Mouse (Mus musculus) limb, embryonic 12.5 days (tissue): ENCODE data around the gene Tubg1. TPM values are rescaled to one million over a fixed set of nuclear protein-coding genes. Genes with fewer than 3 reads are reported as not detected.
"Not testable (repeated sequence)": the region's sequence is repeated elsewhere in the genome, so short reads cannot be mapped to it uniquely, and the experiment has no call there.

Experiments used
- ATAC-seq: fragments of 200-750 bp; cut with Nextera tagmentation; 2 replicates; pipeline ENCODE4 v1.8.0; 2017; ENCODE audit warnings: low read depth, moderate TSS enrichment; ENCODE audit not compliant: insufficient number of reproducible peaks, insufficient read depth, low FRiP score, low TSS enrichment
- H3K27ac ChIP-seq: fragments of 300-500 bp; sonication (generic); 2 replicates; pipeline ENCODE4 v1.5.1; 2016; ENCODE audit warnings: mild to moderate bottlenecking, moderate library complexity
- H3K27me3 ChIP-seq: fragments of 300-500 bp; sonication (generic); 2 replicates; pipeline ENCODE4 v1.6.1; 2016; ENCODE audit warnings: mild to moderate bottlenecking, moderate library complexity
- H3K36me3 ChIP-seq: fragments of 300-500 bp; sonication (generic); 2 replicates; pipeline ENCODE4 v1.6.1; 2016; ENCODE audit warnings: mild to moderate bottlenecking, moderate library complexity
- H3K4me1 ChIP-seq: fragments of 300-500 bp; sonication (generic); replicated peaks from 2 replicates; pipeline ENCODE4 v1.6.1; 2016
- H3K4me2 ChIP-seq: fragments of 300-500 bp; sonication (generic); 2 replicates; pipeline ENCODE4 v1.6.1; 2016; ENCODE audit warnings: mild to moderate bottlenecking, moderate library complexity
- H3K4me3 ChIP-seq: fragments of 300-500 bp; sonication (generic); replicated peaks from 2 replicates; pipeline ENCODE4 v1.5.1; 2016; ENCODE audit warnings: mild to moderate bottlenecking
- H3K9ac ChIP-seq: fragments of 300-500 bp; sonication (generic); replicated peaks from 2 replicates; pipeline ENCODE4 v1.6.1; 2016; ENCODE audit warnings: mild to moderate bottlenecking, moderate library complexity
- H3K9me3 ChIP-seq: fragments of 300-500 bp; sonication (generic); 2 replicates; pipeline ENCODE4 v1.6.1; 2016; ENCODE audit warnings: mild to moderate bottlenecking, moderate library complexity
- WGBS: fragments of 180-500 bp; shearing (Covaris S2); methylation state at CpG from one replicate; pipeline ENCODE4 v1.1.7; 2016; 5-methylcytosine and 5-hydroxymethylcytosine counted together
- polyA plus RNA-seq: library from polyadenylated mRNA; unstranded; fragments of >200 nt; fragmentation: Nextera tagmentation; extraction: Ambion mirVana; gene quantifications from 2 replicates; pipeline ENCODE4 v1.2.1, GENCODE M21; 2016

Tubg1 gene
- polyA plus RNA-seq, 1 experiment from 2014 or later: 90.7 TPM

- no peak overlapping the region for H3K4me3 ChIP-seq
- H3K4me1 ChIP-seq: no peaks in the 10 kb centered on the region
- H3K27ac ChIP-seq: 0 out of 2 replicates have a peak overlapping the region, but pooled peaks have one; percentile 37
- no peak for ATAC-seq
- H3K9ac ChIP-seq: no peak overlapping the region
- no peaks in the 10 kb centered on the region for H3K27me3 ChIP-seq
- H3K36me3 ChIP-seq: peaks cover 76% of the 10 kb centered on the region
- H3K9me3 ChIP-seq: no peaks in the 10 kb centered on the region
- H3K4me2 ChIP-seq: no peak overlapping the region
- 89% methylated on average over 5 of the region's 5 CpGs for WGBS
These were observed 16.7 kb upstream of the Tubg1 start for GRCm38 (mm10) chr11:101103011-101103410.

- Histone ChIP-seq H3K27ac (no peak overlapping the region), H3K9ac (no peak overlapping the region), H3K4me1 (no peaks in the 10 kb centered on the region; the same call in 1 of the 2 replicates), H3K27me3 (no peaks in the 10 kb centered on the region), H3K4me2 (no peak overlapping the region), H3K9me3 (no peaks in the 10 kb centered on the region), H3K36me3 (peaks cover 26% of the 10 kb centered on the region), H3K4me3 (no peak overlapping the region)
- WGBS: 86% methylated on average over 4 of the region's 4 CpGs
- ATAC-seq: no peak
These were observed 10.4 kb upstream of the Tubg1 start for GRCm38 (mm10) chr11:101109351-101109750.

GRCm38 (mm10) chr11:101110708-101111107, 9.0 kb upstream of the Tubg1 start:
- WGBS: 56% methylated on average over 5 of the region's 5 CpGs

GRCm38 (mm10) chr11:101111178-101111577, 8.6 kb upstream of the Tubg1 start:
- Histone ChIP-seq H3K36me3 (peaks cover 14% of the 10 kb centered on the region), H3K4me1 (no peaks in the 10 kb centered on the region; the same call in 1 of the 2 replicates), H3K9me3 (no peaks in the 10 kb centered on the region), H3K27ac (no peak overlapping the region), H3K4me3 (no peak overlapping the region), H3K9ac (no peak overlapping the region), H3K27me3 (no peaks in the 10 kb centered on the region), H3K4me2 (no peak overlapping the region)
- WGBS: 92% methylated on average over 4 of the region's 4 CpGs
- ATAC-seq: no peak

More at GRCm38 (mm10) chr11:101110708-101111107, 9.0 kb upstream of the Tubg1 start:
- H3K9ac ChIP-seq: no peak overlapping the region
- H3K4me1 ChIP-seq: no peaks in the 10 kb centered on the region; the same call in 1 of the 2 replicates
- no peaks in the 10 kb centered on the region for H3K9me3 ChIP-seq
- H3K27ac ChIP-seq: no peak overlapping the region
- no peak for ATAC-seq
- no peaks in the 10 kb centered on the region for H3K27me3 ChIP-seq
- H3K4me2 ChIP-seq: no peak overlapping the region
- H3K4me3 ChIP-seq: no peak overlapping the region
- peaks cover 13% of the 10 kb centered on the region for H3K36me3 ChIP-seq

GRCm38 (mm10) chr11:101112186-101112585, 7.6 kb upstream of the Tubg1 start:
- no peaks in the 10 kb centered on the region; the same call in 1 of the 2 replicates for H3K4me1 ChIP-seq
- 0 out of 2 replicates have a peak overlapping the region, but pooled peaks have one; percentile 53 for H3K27ac ChIP-seq
- ATAC-seq: no peak
- H3K9me3 ChIP-seq: no peaks in the 10 kb centered on the region
- no peak overlapping the region for H3K4me2 ChIP-seq
- no peak overlapping the region for H3K9ac ChIP-seq
- no peaks in the 10 kb centered on the region for H3K27me3 ChIP-seq
- 89% methylated on average over 3 of the region's 3 CpGs for WGBS
- no peak overlapping the region for H3K4me3 ChIP-seq
- H3K36me3 ChIP-seq: peaks cover 21% of the 10 kb centered on the region

GRCm38 (mm10) chr11:101115564-101115963, 4.2 kb upstream of the Tubg1 start:
- no peak overlapping the region for H3K4me2 ChIP-seq
- 80% methylated on average over 2 of the region's 2 CpGs for WGBS
- ATAC-seq: no peak
- H3K4me3 ChIP-seq: no peak overlapping the region
- peaks cover 16% of the 10 kb centered on the region for H3K36me3 ChIP-seq
- no peak overlapping the region for H3K9ac ChIP-seq
- H3K27me3 ChIP-seq: no peaks in the 10 kb centered on the region
- H3K4me1 ChIP-seq: peaks cover 16% of the 10 kb centered on the region
- H3K27ac ChIP-seq: no peak overlapping the region
- no peaks in the 10 kb centered on the region for H3K9me3 ChIP-seq

GRCm38 (mm10) chr11:101118105-101118504, 1.6 kb upstream of the Tubg1 start:
- 57% methylated on average over 4 of the region's 4 CpGs for WGBS
- Histone ChIP-seq H3K27me3 (no peaks in the 10 kb centered on the region), H3K4me2 (peak overlapping the region; percentile 95), H3K36me3 (peaks cover 30% of the 10 kb centered on the region), H3K4me3 (peak overlapping the region; percentile 91), H3K4me1 (peaks cover 25% of the 10 kb centered on the region), H3K27ac (no peak overlapping the region), H3K9ac (peak overlapping the region; percentile 93), H3K9me3 (no peaks in the 10 kb centered on the region)
- ATAC-seq: no peak

GRCm38 (mm10) chr11:101119131-101119760, 492 bp upstream of the Tubg1 start:
- under 1% methylated on average over 39 of the region's 39 CpGs for WGBS
- H3K9me3 ChIP-seq: no peaks in the 10 kb centered on the region
- peak overlapping the region; percentile 95 for H3K4me2 ChIP-seq
- H3K4me1 ChIP-seq: peaks cover 25% of the 10 kb centered on the region
- peak overlapping the region; percentile 91 for H3K4me3 ChIP-seq
- no peaks in the 10 kb centered on the region for H3K27me3 ChIP-seq
- H3K27ac ChIP-seq: peak overlapping the region; percentile 92
- ATAC-seq: peak; percentile 78
- peaks cover 41% of the 10 kb centered on the region for H3K36me3 ChIP-seq
- H3K9ac ChIP-seq: peak overlapping the region; percentile 93

GRCm38 (mm10) chr11:101120545-101121188, 929 bp downstream of the Tubg1 start:
- Histone ChIP-seq H3K27ac (peak overlapping the region; percentile 92), H3K9ac (peak overlapping the region; percentile 82), H3K27me3 (no peaks in the 10 kb centered on the region), H3K4me3 (peak overlapping the region; percentile 91), H3K9me3 (no peaks in the 10 kb centered on the region), H3K4me1 (peaks cover 25% of the 10 kb centered on the region), H3K4me2 (peak overlapping the region; percentile 95), H3K36me3 (peaks cover 55% of the 10 kb centered on the region)
- WGBS: 25% methylated on average over 19 of the region's 19 CpGs
- no peak for ATAC-seq

GRCm38 (mm10) chr11:101124494-101124893, 4.8 kb downstream of the Tubg1 start:
- not testable (repeated sequence) for H3K4me2 ChIP-seq, H3K4me3 ChIP-seq, H3K9ac ChIP-seq, H3K27ac ChIP-seq, H3K27me3 ChIP-seq, H3K9me3 ChIP-seq, ATAC-seq
- Histone ChIP-seq H3K36me3 (peaks cover 63% of the 10 kb centered on the region), H3K4me1 (peaks cover 11% of the 10 kb centered on the region)
- WGBS: 93% methylated on average over 8 of the region's 8 CpGs

GRCm38 (mm10) chr11:101125008-101125407, 5.3 kb downstream of the Tubg1 start:
- H3K27ac ChIP-seq, H3K9ac ChIP-seq, H3K4me3 ChIP-seq, H3K27me3 ChIP-seq, ATAC-seq, H3K4me2 ChIP-seq, H3K9me3 ChIP-seq: not testable (repeated sequence)
- peaks cover 13% of the 10 kb centered on the region for H3K4me1 ChIP-seq
- peaks cover 63% of the 10 kb centered on the region for H3K36me3 ChIP-seq
- 96% methylated on average over 9 of the region's 9 CpGs for WGBS
